Mouse (Mus musculus): ENCODE results near the gene Ism1.

- TF ChIP-seq HCFC1 (IDR thresholded peaks at IDR 0.05; ENCODE audit: borderline replicate concordance, insufficient read depth, low read length) (no peak), MAFK (IDR thresholded peaks at IDR 0.05; ENCODE audit: insufficient read depth, low read depth, low read length) (no peak), ZNF384 (IDR thresholded peaks at IDR 0.05; ENCODE audit: low read depth, low read length) (no peak), CHD2 (IDR thresholded peaks at IDR 0.05; ENCODE audit: low read depth, low read length) (no peak), ZC3H11A (IDR thresholded peaks at IDR 0.05; ENCODE audit: borderline replicate concordance, low read depth, low read length) (no peak)
These were observed 34.1 kb downstream of the Ism1 start for GRCm38 (mm10) chr2:139712046-139712445.
